Mouse (Mus musculus): ENCODE data around the gene Ankle1. TPM values are rescaled to one million over a fixed set of nuclear protein-coding genes. Genes with fewer than 3 reads are reported as not detected.

Gene Ankle1
- polyA plus RNA-seq, 1 experiment = 0.96 TPM

GRCm38 (mm10) chr8:71372427-71372826 lies 33.4 kb upstream of the Ankle1 start:
- 0 out of 2 replicates have a peak, but pooled peaks cover 2% of the 10 kb centered on the region for H3K4me1 ChIP-seq (ENCODE audit: control insufficient read depth, insufficient read depth, low read length)
- H3K27ac ChIP-seq (ENCODE audit: insufficient read depth, low read length) = no peak overlapping the region
- no peak overlapping the region for H3K4me3 ChIP-seq (ENCODE audit: insufficient read depth, low read length)
- TF ChIP-seq CTCF (IDR thresholded peaks at IDR 0.05; ENCODE audit: extremely low read depth, insufficient read depth, low read length) = no peak
- TF ChIP-seq POLR2A (IDR thresholded peaks at IDR 0.05; ENCODE audit: extremely low read depth, insufficient read depth, low read length) = no peak

GRCm38 (mm10) chr8:71373000-71373399 lies 32.8 kb upstream of the Ankle1 start:
- no peak overlapping the region for H3K4me3 ChIP-seq (ENCODE audit: insufficient read depth, low read length)
- no peak overlapping the region for H3K27ac ChIP-seq (ENCODE audit: insufficient read depth, low read length)
- TF ChIP-seq CTCF (IDR thresholded peaks at IDR 0.05; ENCODE audit: extremely low read depth, insufficient read depth, low read length) (no peak), POLR2A (IDR thresholded peaks at IDR 0.05; ENCODE audit: extremely low read depth, insufficient read depth, low read length) (no peak)
- H3K4me1 ChIP-seq (ENCODE audit: control insufficient read depth, insufficient read depth, low read length) = 0 out of 2 replicates have a peak, but pooled peaks cover 2% of the 10 kb centered on the region

- TF ChIP-seq POLR2A (IDR thresholded peaks at IDR 0.05; ENCODE audit: extremely low read depth, insufficient read depth, low read length) (no peak), CTCF (IDR thresholded peaks at IDR 0.05; ENCODE audit: extremely low read depth, insufficient read depth, low read length) (no peak)
- H3K27ac ChIP-seq (ENCODE audit: insufficient read depth, low read length) = no peak overlapping the region
These were observed 31.1 kb upstream of the Ankle1 start for GRCm38 (mm10) chr8:71374616-71375206.

GRCm38 (mm10) chr8:71375581-71376422 lies 30.0 kb upstream of the Ankle1 start:
- H3K4me1 ChIP-seq (ENCODE audit: control insufficient read depth, insufficient read depth, low read length) = 0 out of 2 replicates have a peak, but pooled peaks cover 2% of the 10 kb centered on the region
- no peak for TF ChIP-seq CTCF (IDR thresholded peaks at IDR 0.05; ENCODE audit: extremely low read depth, insufficient read depth, low read length)
- no peak; the same call in 1 of the 2 replicates for TF ChIP-seq POLR2A (IDR thresholded peaks at IDR 0.05; ENCODE audit: extremely low read depth, insufficient read depth, low read length)

More at GRCm38 (mm10) chr8:71374616-71375206, 31.1 kb upstream of the Ankle1 start:
- Histone ChIP-seq H3K4me3 (ENCODE audit: insufficient read depth, low read length) (no peak overlapping the region), H3K4me1 (ENCODE audit: control insufficient read depth, insufficient read depth, low read length) (0 out of 2 replicates have a peak, but pooled peaks cover 2% of the 10 kb centered on the region)

GRCm38 (mm10) chr8:71376423-71377030 lies 29.3 kb upstream of the Ankle1 start:
- H3K4me3 ChIP-seq (ENCODE audit: insufficient read depth, low read length) = 0 out of 2 replicates have a peak overlapping the region, but pooled peaks have one; percentile 25
- H3K27ac ChIP-seq (ENCODE audit: insufficient read depth, low read length) = no peak overlapping the region
- no peak for TF ChIP-seq CTCF (IDR thresholded peaks at IDR 0.05; ENCODE audit: extremely low read depth, insufficient read depth, low read length)
- TF ChIP-seq POLR2A (IDR thresholded peaks at IDR 0.05; ENCODE audit: extremely low read depth, insufficient read depth, low read length) = no peak
- 0 out of 2 replicates have a peak, but pooled peaks cover 2% of the 10 kb centered on the region for H3K4me1 ChIP-seq (ENCODE audit: control insufficient read depth, insufficient read depth, low read length)

More at GRCm38 (mm10) chr8:71375581-71376422, 30.0 kb upstream of the Ankle1 start:
- Histone ChIP-seq H3K27ac (ENCODE audit: insufficient read depth, low read length) (peak overlapping the region; percentile 47; the same call in 1 of the 2 replicates), H3K4me3 (ENCODE audit: insufficient read depth, low read length) (0 out of 2 replicates have a peak overlapping the region, but pooled peaks have one; percentile 25)

- Histone ChIP-seq H3K4me3 (ENCODE audit: insufficient read depth, low read length) (no peak overlapping the region), H3K4me1 (ENCODE audit: control insufficient read depth, insufficient read depth, low read length) (0 out of 2 replicates have a peak, but pooled peaks cover 2% of the 10 kb centered on the region), H3K27ac (ENCODE audit: insufficient read depth, low read length) (no peak overlapping the region)
- TF ChIP-seq POLR2A (IDR thresholded peaks at IDR 0.05; ENCODE audit: extremely low read depth, insufficient read depth, low read length) = no peak
- no peak for TF ChIP-seq CTCF (IDR thresholded peaks at IDR 0.05; ENCODE audit: extremely low read depth, insufficient read depth, low read length)
These were observed 26.8 kb upstream of the Ankle1 start for GRCm38 (mm10) chr8:71379008-71379407.

GRCm38 (mm10) chr8:71379512-71380075 lies 26.2 kb upstream of the Ankle1 start:
- no peak overlapping the region for H3K27ac ChIP-seq (ENCODE audit: insufficient read depth, low read length)
- H3K4me3 ChIP-seq (ENCODE audit: insufficient read depth, low read length) = peak overlapping the region; percentile 76; the same call in 1 of the 2 replicates
- 0 out of 2 replicates have a peak, but pooled peaks cover 2% of the 10 kb centered on the region for H3K4me1 ChIP-seq (ENCODE audit: control insufficient read depth, insufficient read depth, low read length)
- TF ChIP-seq POLR2A (IDR thresholded peaks at IDR 0.05; ENCODE audit: extremely low read depth, insufficient read depth, low read length) = no peak
- TF ChIP-seq CTCF (IDR thresholded peaks at IDR 0.05; ENCODE audit: extremely low read depth, insufficient read depth, low read length) = no peak

- H3K4me3 ChIP-seq (ENCODE audit: insufficient read depth, low read length) = peak overlapping the region; percentile 76
- H3K4me1 ChIP-seq (ENCODE audit: control insufficient read depth, insufficient read depth, low read length) = 0 out of 2 replicates have a peak, but pooled peaks cover 2% of the 10 kb centered on the region
- TF ChIP-seq POLR2A (IDR thresholded peaks at IDR 0.05; ENCODE audit: extremely low read depth, insufficient read depth, low read length) (no peak), CTCF (IDR thresholded peaks at IDR 0.05; ENCODE audit: extremely low read depth, insufficient read depth, low read length) (no peak)
- no peak overlapping the region for H3K27ac ChIP-seq (ENCODE audit: insufficient read depth, low read length)
These were observed 25.3 kb upstream of the Ankle1 start for GRCm38 (mm10) chr8:71380178-71381171.
